Mouse (Mus musculus) liver, embryonic 14.5 days (tissue): Measurements from ENCODE around the gene Swsap1. TPM values are rescaled to one million over a fixed set of nuclear protein-coding genes. Genes with fewer than 3 reads are reported as not detected.

Source experiments
- ATAC-seq: fragments of 200-750 bp; cut with Nextera tagmentation; 2 replicates; pipeline ENCODE4 v1.8.0; 2017; ENCODE audit warnings: moderate number of reproducible peaks, mild to moderate bottlenecking, moderate library complexity; ENCODE audit not compliant: insufficient read depth
- DNase-seq, 3 experiments: peaks; one replicate each; pipeline ENCODE4 v3.0.0-alpha.2; 2012 to 2013; ENCODE audit warnings: low read depth in 3 of 3, low spot score in 3 of 3
- H3K27ac ChIP-seq: fragments of 300-500 bp; sonication (generic); 2 replicates; pipeline ENCODE4 v1.5.1; 2014; ENCODE audit warnings: moderate library complexity, mild to moderate bottlenecking, control low read depth, inconsistent platforms
- H3K27me3 ChIP-seq: fragments of 300-500 bp; sonication (generic); 2 replicates; pipeline ENCODE4 v1.6.1; 2014; ENCODE audit warnings: mild to moderate bottlenecking, low read length, moderate library complexity; ENCODE audit not compliant: control insufficient read depth, insufficient read depth
- H3K36me3 ChIP-seq: fragments of 300-500 bp; sonication (generic); replicated peaks from 2 replicates; pipeline ENCODE4 v1.6.1; 2014; ENCODE audit warnings: low read depth; ENCODE audit not compliant: control insufficient read depth, insufficient read depth
- H3K4me1 ChIP-seq, 2 experiments: fragments of 200-500 bp in 1 of 2; fragments of 300-500 bp in 1 of 2; sonication (generic) in 1 of 2; replicated peaks; 2 replicates each; pipeline ENCODE4 v1.6.1; 2012 to 2014; ENCODE audit warnings: antibody characterized with exemption in 1 of 2, inconsistent platforms in 1 of 2, low read length in 1 of 2; ENCODE audit not compliant: control insufficient read depth in 2 of 2, insufficient read depth in 2 of 2
- H3K4me2 ChIP-seq: fragments of 300-500 bp; sonication (generic); 2 replicates; pipeline ENCODE4 v1.6.1; 2014; ENCODE audit warnings: low read depth, mild to moderate bottlenecking, control low read depth, moderate library complexity
- H3K4me3 ChIP-seq, 2 experiments: fragments of 200-500 bp in 1 of 2; fragments of 300-500 bp in 1 of 2; sonication (generic) in 1 of 2; 2 replicates each; pipeline ENCODE4 v1.5.1; 2012 to 2014; ENCODE audit warnings: low read depth in 2 of 2, low read length in 2 of 2, mild to moderate bottlenecking in 2 of 2, control low read depth in 1 of 2, inconsistent platforms in 1 of 2, moderate library complexity in 1 of 2; ENCODE audit not compliant: insufficient read depth in 1 of 2
- H3K9ac ChIP-seq: fragments of 300-500 bp; sonication (generic); replicated peaks from 2 replicates; pipeline ENCODE4 v1.6.1; 2014; ENCODE audit warnings: mild to moderate bottlenecking, control low read depth, moderate library complexity
- H3K9me3 ChIP-seq: fragments of 300-500 bp; sonication (generic); 2 replicates; pipeline ENCODE4 v1.6.1; 2016; ENCODE audit warnings: low read length, mixed read lengths; ENCODE audit not compliant: control insufficient read depth
- CTCF ChIP-seq: IDR thresholded peaks from 2 replicates; pipeline ENCODE4 v1.5.1; 2016; ENCODE audit warnings: antibody characterized with exemption, low read depth, control low read depth
- EP300 ChIP-seq: IDR thresholded peaks from 2 replicates; pipeline ENCODE4 v1.6.1; 2016; ENCODE audit warnings: antibody characterized with exemption, low read depth
- WGBS: fragments of 180-500 bp; shearing (Covaris S2); extraction: QIAGEN DNeasy Blood & Tissue Kit; methylation state at CpG from one replicate; pipeline ENCODE4 v1.1.7; 2014; ENCODE audit not compliant: insufficient replicate concordance; 5-methylcytosine and 5-hydroxymethylcytosine counted together
- polyA plus RNA-seq, 2 experiments: library from polyadenylated mRNA; depleted of rRNA in 1 of 2; stranded (reverse) in 1 of 2; unstranded in 1 of 2; fragments of >200 nt; fragmentation: Nextera tagmentation in 1 of 2; extraction: Ambion mirVana in 1 of 2; gene quantifications; 2 replicates each; pipeline versions ENCODE4 v1.2.1 to v1.2.3; 2012 to 2014

Swsap1 gene
- polyA plus RNA-seq, 2 experiments, result 1.4 to 3.5 TPM

DNA sequence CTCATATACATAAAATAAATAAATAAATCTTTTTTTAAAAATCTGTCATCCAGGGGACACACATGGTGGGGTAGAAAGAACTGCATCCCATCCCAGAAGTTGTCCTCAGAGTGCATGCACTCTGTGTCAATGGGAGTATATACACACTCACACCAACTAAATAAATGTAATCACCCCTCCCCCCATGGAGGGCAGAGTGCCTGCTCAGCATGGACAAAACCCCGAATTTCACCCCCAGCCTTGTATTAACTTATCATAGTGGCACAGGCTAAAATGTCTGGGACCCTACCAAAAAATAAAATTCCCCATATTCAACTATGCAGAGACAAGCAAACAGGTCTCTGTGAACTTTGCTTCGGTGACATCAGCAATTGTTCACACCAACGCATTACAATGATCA is 920 bp upstream of the Swsap1 start:
- WGBS, result 64% methylated on average over 3 of the region's 3 CpGs
- no peak for DNase-seq
- peak overlapping the region in 1 of 2 experiments; percentile 74; a peak in 2 of 4 replicates for H3K4me3 ChIP-seq

DNA sequence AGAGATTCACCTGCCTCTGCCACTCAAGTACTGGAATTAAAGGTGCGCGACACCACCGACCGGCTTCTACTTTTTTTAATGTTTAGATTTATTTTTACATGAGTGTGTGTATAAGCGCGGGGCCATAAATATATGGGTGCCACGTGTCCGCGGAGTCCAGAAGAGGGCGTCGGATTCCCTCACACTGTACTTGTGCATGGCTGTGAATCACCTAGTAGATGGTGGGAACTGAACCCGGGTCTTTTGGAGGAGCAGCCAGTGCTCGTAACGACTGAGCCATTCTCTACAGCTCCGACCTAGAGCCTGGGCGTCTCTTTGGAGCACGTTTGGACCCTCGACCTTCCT is 358 bp upstream of the Swsap1 start:
- peaks cover 26% of the 10 kb centered on the region for H3K36me3 ChIP-seq
- no peaks in the 10 kb centered on the region for H3K9me3 ChIP-seq
- DNase-seq (no peak), ATAC-seq (peak; percentile 69)
- H3K27ac ChIP-seq, result peak overlapping the region; percentile 48
- 2% methylated on average over 18 of the region's 18 CpGs for WGBS
- TF ChIP-seq CTCF (peak; percentile 65), EP300 (no peak)
- H3K4me1 ChIP-seq, result peaks cover 8 to 11% of the 10 kb centered on the region in 2 experiments
- peak overlapping the region; percentile 40; the same call in 1 of the 2 replicates for H3K9ac ChIP-seq
- H3K4me3 ChIP-seq, result peak overlapping the region; percentile 74 to 81
- no peaks in the 10 kb centered on the region for H3K27me3 ChIP-seq
- peak overlapping the region; percentile 73 for H3K4me2 ChIP-seq

More for the DNA sequence above, 920 bp upstream of the Swsap1 start:
- H3K4me1 ChIP-seq, result peaks cover 5 to 8% of the 10 kb centered on the region in 2 experiments
- H3K27ac ChIP-seq, result no peak overlapping the region
- TF ChIP-seq EP300 (no peak), CTCF (no peak)
- H3K27me3 ChIP-seq, result no peaks in the 10 kb centered on the region; the same call in 1 of the 2 replicates
- no peaks in the 10 kb centered on the region for H3K9me3 ChIP-seq
- no peak overlapping the region for H3K9ac ChIP-seq
- no peak for ATAC-seq
- H3K36me3 ChIP-seq, result peaks cover 20% of the 10 kb centered on the region
- peak overlapping the region; percentile 73 for H3K4me2 ChIP-seq

DNA sequence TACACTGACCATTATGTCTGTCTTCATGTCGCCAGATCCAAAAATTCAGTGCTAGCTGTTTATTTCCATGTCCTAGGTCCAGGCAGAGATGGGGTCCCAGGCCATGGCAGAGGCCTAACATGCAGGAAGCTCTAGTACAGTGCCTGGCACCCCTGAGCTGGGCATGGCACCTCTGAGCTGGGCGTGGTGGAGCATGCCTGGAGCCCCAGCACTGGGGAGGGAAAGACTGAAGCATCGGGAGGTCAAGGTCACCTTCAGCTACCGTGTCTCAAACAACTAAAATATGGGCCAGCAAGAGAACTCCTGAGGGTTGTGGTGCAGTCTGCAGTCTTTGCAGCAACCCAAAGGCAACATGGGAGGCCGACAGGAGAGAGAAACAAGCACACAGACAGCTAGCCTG is 2.8 kb downstream of the Swsap1 start:
- H3K9ac ChIP-seq, result no peak overlapping the region
- peak overlapping the region; percentile 11; the same call in 1 of the 2 replicates for H3K4me2 ChIP-seq
- 62% methylated on average over 5 of the region's 5 CpGs for WGBS
- peak overlapping the region; percentile 26 for H3K27ac ChIP-seq
- no peak for ATAC-seq
- H3K36me3 ChIP-seq, result peaks cover 45% of the 10 kb centered on the region
- no peaks in the 10 kb centered on the region for H3K27me3 ChIP-seq
- H3K4me3 ChIP-seq, result no peak overlapping the region
- no peaks in the 10 kb centered on the region for H3K9me3 ChIP-seq
- H3K4me1 ChIP-seq, result peaks cover 11 to 22% of the 10 kb centered on the region in 2 experiments
- TF ChIP-seq EP300 (no peak), CTCF (no peak)
- DNase-seq, result no peak

DNA sequence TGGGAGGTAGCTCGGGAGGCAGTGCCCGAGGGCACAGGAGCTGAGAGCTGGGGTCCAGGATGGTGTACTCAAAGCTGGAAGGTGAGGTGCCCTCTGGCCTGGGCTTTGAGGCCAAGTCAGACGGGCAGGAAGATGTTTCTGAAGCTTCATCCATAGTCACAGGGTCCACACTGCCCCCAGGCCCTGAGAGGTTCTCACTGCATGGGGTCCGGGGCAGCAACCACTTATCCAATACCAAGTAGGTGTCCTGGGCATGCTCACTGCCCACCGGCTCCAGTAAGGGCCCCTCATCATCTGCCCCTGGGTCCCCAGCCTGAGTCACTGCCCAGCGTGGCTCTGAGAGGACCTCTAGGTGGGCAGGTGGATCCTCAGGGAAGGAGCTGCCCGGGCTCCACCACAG is 3.7 kb downstream of the Swsap1 start:
- peak overlapping the region; percentile 71 for H3K4me2 ChIP-seq
- no peak overlapping the region for H3K9ac ChIP-seq
- no peaks in the 10 kb centered on the region for H3K27me3 ChIP-seq
- peaks cover 45% of the 10 kb centered on the region for H3K36me3 ChIP-seq
- 86% methylated on average over 7 of the region's 7 CpGs for WGBS
- no peak for TF ChIP-seq EP300
- TF ChIP-seq CTCF, result no peak
- H3K9me3 ChIP-seq, result no peaks in the 10 kb centered on the region
- H3K4me3 ChIP-seq, result peak overlapping the region in 1 of 2 experiments; percentile 94; a peak in 2 of 4 replicates
- DNase-seq (no peak), ATAC-seq (no peak)
- H3K4me1 ChIP-seq, result peaks cover 17 to 28% of the 10 kb centered on the region in 2 experiments
- H3K27ac ChIP-seq, result peak overlapping the region; percentile 20; the same call in 1 of the 2 replicates

DNA sequence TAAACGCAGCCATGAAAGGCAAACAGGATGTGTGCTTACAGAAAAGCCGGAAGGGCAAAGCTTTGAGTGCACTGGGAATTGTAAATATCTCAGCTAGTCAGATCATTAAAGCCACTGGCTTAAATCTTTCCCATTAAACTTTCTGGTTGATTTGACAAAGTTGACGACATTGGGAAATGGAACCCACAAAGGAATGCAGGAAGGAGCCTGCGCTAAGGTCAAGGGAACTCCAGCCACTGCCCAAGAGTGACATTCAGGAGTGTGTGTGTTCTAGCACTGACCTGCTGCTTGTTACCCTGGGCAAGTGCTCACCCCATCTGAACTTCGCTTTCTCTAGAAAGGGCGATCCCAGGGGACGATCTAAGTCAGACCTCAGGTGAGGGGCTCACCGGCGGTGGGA is 4.6 kb downstream of the Swsap1 start:
- H3K27ac ChIP-seq, result peak overlapping the region; percentile 75; the same call in 1 of the 2 replicates
- H3K27me3 ChIP-seq, result no peaks in the 10 kb centered on the region
- H3K4me1 ChIP-seq, result peaks cover 13 to 26% of the 10 kb centered on the region in 2 experiments
- H3K36me3 ChIP-seq, result peaks cover 45% of the 10 kb centered on the region
- no peak for DNase-seq
- H3K9ac ChIP-seq, result peak overlapping the region; percentile 89
- H3K4me3 ChIP-seq, result peak overlapping the region; percentile 68 to 94
- WGBS, result 72% methylated on average over 9 of the region's 9 CpGs
- peak overlapping the region; percentile 71 for H3K4me2 ChIP-seq
- no peak for ATAC-seq
- TF ChIP-seq CTCF, result no peak
- H3K9me3 ChIP-seq, result no peaks in the 10 kb centered on the region
